Mouse (Mus musculus) limb, embryonic 11.5 days (tissue): ENCODE measurements around the gene Ror1. TPM values are rescaled to one million over a fixed set of nuclear protein-coding genes. Genes with fewer than 3 reads are reported as not detected.

Source experiments
- ATAC-seq: fragments of 200-750 bp; cut with Nextera tagmentation; 2 replicates; pipeline ENCODE4 v1.8.0; 2017; ENCODE audit warnings: low read depth; ENCODE audit not compliant: insufficient number of reproducible peaks, low FRiP score, low TSS enrichment
- DNase-seq: peaks from one replicate; pipeline ENCODE4 v3.0.0-alpha.2; 2015; ENCODE audit warnings: low spot score
- H3K27ac ChIP-seq: fragments of 300-500 bp; sonication (generic); replicated peaks from 2 replicates; pipeline ENCODE4 v1.5.1; 2014; ENCODE audit warnings: low read depth, mild to moderate bottlenecking, low read length
- H3K27me3 ChIP-seq: fragments of 300-500 bp; sonication (generic); 2 replicates; pipeline ENCODE4 v1.6.1; 2014; ENCODE audit warnings: mild to moderate bottlenecking, low read length, mixed read lengths; ENCODE audit not compliant: control insufficient read depth, insufficient read depth
- H3K36me3 ChIP-seq: fragments of 300-500 bp; sonication (generic); 2 replicates; pipeline ENCODE4 v1.6.1; 2014; ENCODE audit warnings: mild to moderate bottlenecking, low read length, moderate library complexity, mixed read lengths; ENCODE audit not compliant: control insufficient read depth, insufficient read depth
- H3K4me1 ChIP-seq: fragments of 300-500 bp; sonication (generic); 2 replicates; pipeline ENCODE4 v1.6.1; 2014; ENCODE audit warnings: low read length, mixed read lengths; ENCODE audit not compliant: control insufficient read depth, insufficient read depth
- H3K4me2 ChIP-seq: fragments of 300-500 bp; sonication (generic); 2 replicates; pipeline ENCODE4 v1.6.1; 2014; ENCODE audit warnings: low read depth, mild to moderate bottlenecking, moderate library complexity; ENCODE audit not compliant: severe bottlenecking
- H3K4me3 ChIP-seq: fragments of 300-500 bp; sonication (generic); 2 replicates; pipeline ENCODE4 v1.5.1; 2014; ENCODE audit warnings: low read depth, low read length
- H3K9ac ChIP-seq: fragments of 300-500 bp; sonication (generic); 2 replicates; pipeline ENCODE4 v1.6.1; 2014; ENCODE audit warnings: mild to moderate bottlenecking, low read length
- H3K9me3 ChIP-seq: fragments of 300-500 bp; sonication (generic); 2 replicates; pipeline ENCODE4 v1.6.1; 2016; ENCODE audit warnings: low read length; ENCODE audit not compliant: control insufficient read depth
- WGBS: fragments of 180-500 bp; shearing (Covaris S2); extraction: QIAGEN DNeasy Blood & Tissue Kit; methylation state at CpG from one replicate; pipeline ENCODE4 v1.1.7; 2014; 5-methylcytosine and 5-hydroxymethylcytosine counted together
- polyA plus RNA-seq: library from polyadenylated mRNA; unstranded; fragments of >200 nt; fragmentation: Nextera tagmentation; extraction: Ambion mirVana; gene quantifications from 2 replicates; pipeline ENCODE4 v1.2.1, GENCODE M21; 2014

The Ror1 gene
- polyA plus RNA-seq: 12.6 and 12.8 TPM in 2 replicates

DNA sequence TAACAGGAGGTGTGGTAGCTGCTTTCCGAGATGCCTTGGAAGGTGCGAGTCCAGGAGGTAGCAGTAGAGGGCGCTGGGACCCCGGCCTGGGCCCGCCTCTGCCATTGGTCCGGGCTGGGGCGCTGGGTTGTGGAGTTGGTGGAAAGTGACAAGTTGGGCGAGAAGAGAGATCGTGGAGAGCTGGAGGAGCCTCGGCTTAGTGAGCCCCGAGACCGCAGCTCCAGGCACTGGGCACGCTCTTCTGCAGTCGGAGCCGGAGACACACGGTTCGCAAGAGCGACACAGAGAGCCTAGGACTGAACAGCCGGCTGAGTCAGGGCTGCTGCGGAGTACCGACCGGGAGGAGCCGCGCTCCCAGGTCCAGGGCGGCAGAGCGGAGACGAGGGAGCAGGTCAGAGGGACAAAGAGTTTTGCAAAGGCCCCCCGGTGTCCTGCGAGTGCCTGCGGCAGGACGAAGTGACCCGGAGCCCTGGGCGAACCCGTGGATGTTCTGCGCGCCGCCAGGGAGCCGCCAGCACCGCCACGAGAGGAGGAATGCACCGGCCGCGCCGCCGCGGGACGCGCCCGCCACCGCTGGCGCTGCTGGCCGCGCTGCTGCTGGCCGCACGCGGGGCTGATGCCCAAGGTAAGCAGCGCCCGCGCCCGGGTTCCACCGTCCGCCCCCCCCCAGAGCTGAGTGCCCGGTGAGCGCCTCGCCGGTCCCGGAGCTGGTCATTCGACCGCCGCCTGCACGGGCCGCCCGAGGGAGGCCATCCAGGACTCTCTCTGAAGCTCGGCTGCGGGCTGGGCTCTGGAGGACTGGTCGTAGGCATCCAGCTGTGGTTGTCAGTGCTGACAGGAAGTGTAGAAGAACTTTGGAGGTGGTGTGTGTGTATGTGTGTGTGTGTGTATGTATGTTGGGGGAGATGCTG is at the start of gene Ror1:
Ror1 (plus strand) TSS at position 107 of the 911 bp plus-strand sequence.
- under 1% methylated on average over 73 of the region's 76 CpGs for WGBS
- Histone ChIP-seq H3K27ac (peak within 1 kb of the TSS; percentile 67; the same call in 1 of the 2 replicates), H3K9me3 (no peaks in the 10 kb centered on the region), H3K36me3 (no peaks in the 10 kb centered on the region), H3K4me2 (peak within 1 kb of the TSS; percentile 82), H3K4me1 (peaks cover 4% of the 10 kb centered on the region), H3K4me3 (peak within 1 kb of the TSS; percentile 70), H3K27me3 (no peaks in the 10 kb centered on the region; the same call in 1 of the 2 replicates), H3K9ac (peak within 1 kb of the TSS; percentile 85)
- DNase-seq (peak; percentile 97), ATAC-seq (peak; percentile 91)

DNA sequence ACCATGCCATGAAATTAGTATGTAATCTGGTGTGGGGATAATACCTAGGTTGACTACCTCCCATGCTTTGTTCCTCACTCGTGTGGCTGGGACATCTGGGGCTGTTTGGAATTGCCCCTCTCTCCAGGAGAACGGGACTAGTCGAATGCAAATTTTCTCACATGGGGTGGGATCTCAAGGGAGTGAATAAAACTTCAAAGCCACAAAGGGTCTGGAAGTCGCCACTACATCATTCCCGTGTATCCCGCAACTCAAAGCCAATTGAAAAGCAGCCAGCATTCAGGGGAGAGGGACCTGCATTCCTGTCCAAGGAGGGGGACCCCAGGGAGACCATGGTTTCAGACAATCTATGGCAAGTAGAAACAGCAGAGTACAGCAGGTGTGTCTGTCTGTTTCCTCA is 48.5 kb upstream of the Ror1 start:
- 26% methylated on average over 6 of the region's 6 CpGs for WGBS
- Histone ChIP-seq H3K4me1 (no peaks in the 10 kb centered on the region), H3K36me3 (no peaks in the 10 kb centered on the region), H3K4me3 (no peak overlapping the region), H3K9me3 (no peaks in the 10 kb centered on the region), H3K4me2 (no peak overlapping the region), H3K27me3 (no peaks in the 10 kb centered on the region), H3K9ac (no peak overlapping the region), H3K27ac (no peak overlapping the region)
- ATAC-seq (no peak), DNase-seq (no peak)

DNA sequence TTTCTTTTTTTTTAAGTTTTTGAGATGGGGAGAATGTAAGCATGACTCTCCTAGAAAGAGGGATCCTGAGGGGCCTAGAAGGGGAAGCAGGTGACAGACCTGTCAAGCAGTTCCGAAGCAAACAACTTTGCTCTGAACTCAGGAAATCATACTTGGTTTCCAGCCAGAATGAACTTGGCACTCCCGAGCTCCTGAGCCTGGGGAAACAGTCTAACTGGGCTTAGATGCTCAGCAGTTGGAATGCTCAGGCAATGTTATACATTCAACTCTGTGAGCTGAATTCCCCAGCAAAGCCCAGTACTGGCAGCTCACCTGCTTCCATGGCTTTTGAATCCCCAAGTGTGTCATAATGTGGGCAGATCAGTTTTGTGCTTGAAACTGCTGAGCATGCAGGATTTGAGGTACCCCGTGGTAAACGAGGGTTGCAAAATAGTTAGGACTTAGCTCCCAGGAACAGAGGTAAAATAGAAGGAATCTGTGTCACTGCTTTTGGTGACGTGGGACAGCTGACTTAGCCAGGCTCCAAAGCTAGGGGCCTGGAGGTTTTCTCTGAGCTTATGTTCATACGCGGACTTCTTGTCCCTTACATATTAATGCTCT is 47.1 kb upstream of the Ror1 start:
- DNase-seq: no peak

DNA sequence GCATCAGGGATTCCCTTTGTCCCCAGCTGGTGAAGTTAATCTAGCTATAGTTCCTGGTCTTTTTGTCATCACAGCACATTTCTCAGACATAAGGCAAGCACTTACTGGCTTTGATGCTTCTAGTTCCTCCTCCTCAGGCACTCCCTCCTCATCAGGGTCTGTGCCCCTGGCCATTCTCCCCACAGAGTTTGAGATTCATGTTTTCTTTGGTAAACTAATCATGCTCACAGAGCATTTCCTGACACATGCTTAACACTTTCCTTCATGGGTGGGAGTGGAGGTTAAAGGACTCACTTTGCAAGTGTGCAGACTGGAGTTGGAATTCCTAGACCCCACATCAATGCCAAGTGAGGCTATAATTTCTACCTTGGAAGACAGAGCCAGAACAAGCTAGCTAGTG is 43.8 kb upstream of the Ror1 start:
- H3K27ac ChIP-seq: no peak overlapping the region
- H3K36me3 ChIP-seq: no peaks in the 10 kb centered on the region
- no peak overlapping the region for H3K4me3 ChIP-seq
- H3K9me3 ChIP-seq: no peaks in the 10 kb centered on the region
- DNase-seq: no peak
- no peak overlapping the region for H3K9ac ChIP-seq
- ATAC-seq: no peak
- H3K27me3 ChIP-seq: no peaks in the 10 kb centered on the region
- no peaks in the 10 kb centered on the region for H3K4me1 ChIP-seq
- no peak overlapping the region for H3K4me2 ChIP-seq

More for the DNA sequence above, 47.1 kb upstream of the Ror1 start:
- Histone ChIP-seq H3K9ac (no peak overlapping the region), H3K9me3 (no peaks in the 10 kb centered on the region), H3K4me1 (no peaks in the 10 kb centered on the region), H3K27me3 (no peaks in the 10 kb centered on the region), H3K4me2 (no peak overlapping the region), H3K36me3 (no peaks in the 10 kb centered on the region), H3K27ac (no peak overlapping the region), H3K4me3 (no peak overlapping the region)
- 84% methylated on average over 7 of the region's 7 CpGs for WGBS
- no peak for ATAC-seq

DNA sequence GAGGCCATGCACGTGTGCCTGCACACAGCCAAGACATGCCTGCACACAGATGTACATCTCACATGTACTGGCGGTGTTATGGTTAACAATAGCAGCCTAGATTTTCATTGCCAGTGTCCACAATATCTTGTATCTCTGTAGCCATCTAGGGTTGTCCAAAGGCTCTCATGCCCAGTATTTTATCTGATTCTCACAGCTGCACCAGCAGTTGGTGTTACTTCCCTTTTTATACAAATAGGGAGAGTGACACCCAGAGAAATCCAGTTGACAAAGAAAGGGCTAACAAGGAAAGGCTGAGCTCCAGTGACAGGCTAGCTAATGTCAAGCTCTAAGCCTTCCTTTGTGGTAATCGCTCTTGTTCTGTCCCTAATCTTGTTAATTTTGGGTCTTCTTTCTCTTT is 43.3 kb upstream of the Ror1 start:
- Histone ChIP-seq H3K27me3 (no peaks in the 10 kb centered on the region), H3K4me3 (no peak overlapping the region), H3K4me2 (no peak overlapping the region), H3K27ac (no peak overlapping the region), H3K36me3 (no peaks in the 10 kb centered on the region), H3K9ac (no peak overlapping the region), H3K9me3 (no peaks in the 10 kb centered on the region), H3K4me1 (no peaks in the 10 kb centered on the region)
- ATAC-seq (no peak), DNase-seq (no peak)
- 78% methylated on average over 3 of the region's 3 CpGs for WGBS

DNA sequence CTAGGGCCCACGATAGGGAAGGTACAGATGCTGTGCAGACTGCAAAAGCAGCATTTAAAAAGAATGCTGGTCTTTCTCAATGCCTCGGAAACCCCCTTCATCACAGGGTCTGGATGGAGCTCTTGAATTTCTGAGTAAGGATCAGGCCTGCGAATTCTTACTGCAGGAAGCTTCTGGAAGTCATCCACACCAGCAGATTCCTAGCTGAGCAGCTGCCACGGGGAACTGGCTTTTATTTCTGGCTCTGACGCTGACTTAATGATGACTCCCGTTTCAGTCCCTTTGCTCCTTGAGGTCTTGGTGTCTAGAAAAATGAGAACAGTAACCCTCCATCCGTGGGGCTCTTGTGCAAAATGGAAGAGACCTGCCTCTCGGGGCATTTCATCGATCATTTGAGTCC is 39.5 kb upstream of the Ror1 start:
- Histone ChIP-seq H3K4me3 (no peak overlapping the region), H3K36me3 (no peaks in the 10 kb centered on the region), H3K9me3 (no peaks in the 10 kb centered on the region), H3K9ac (no peak overlapping the region), H3K27ac (no peak overlapping the region), H3K4me2 (no peak overlapping the region), H3K27me3 (no peaks in the 10 kb centered on the region), H3K4me1 (peaks cover 3% of the 10 kb centered on the region)
- ATAC-seq (no peak), DNase-seq (no peak)
- WGBS: 62% methylated on average over 9 of the region's 9 CpGs

DNA sequence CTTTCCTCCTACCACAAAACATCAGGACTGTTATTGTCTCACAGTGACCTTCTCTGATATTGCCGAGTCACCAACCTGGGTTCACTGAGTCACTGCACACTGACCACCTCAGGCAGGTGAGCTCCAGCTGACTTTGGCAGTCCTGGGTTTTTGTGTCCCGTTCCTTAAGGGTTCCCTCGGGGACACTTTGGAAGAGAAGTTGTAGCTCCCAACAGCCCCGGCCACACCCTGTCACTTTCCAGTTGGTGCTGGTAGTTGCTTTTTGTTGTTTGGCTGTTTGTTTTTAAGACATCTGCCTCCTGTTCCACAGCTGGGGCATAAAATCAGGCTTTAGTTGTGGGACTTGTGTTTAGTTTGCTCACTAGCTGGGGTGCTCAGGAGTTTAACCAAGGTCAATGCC is 39.1 kb upstream of the Ror1 start:
- no peak overlapping the region for H3K4me3 ChIP-seq
- ATAC-seq: no peak
- H3K9ac ChIP-seq: no peak overlapping the region
- H3K27me3 ChIP-seq: no peaks in the 10 kb centered on the region
- DNase-seq: peak; percentile 20
- no peak overlapping the region for H3K4me2 ChIP-seq
- H3K27ac ChIP-seq: no peak overlapping the region
- no peaks in the 10 kb centered on the region for H3K9me3 ChIP-seq
- peaks cover 7% of the 10 kb centered on the region for H3K4me1 ChIP-seq
- H3K36me3 ChIP-seq: no peaks in the 10 kb centered on the region
- 57% methylated on average over 4 of the region's 4 CpGs for WGBS

DNA sequence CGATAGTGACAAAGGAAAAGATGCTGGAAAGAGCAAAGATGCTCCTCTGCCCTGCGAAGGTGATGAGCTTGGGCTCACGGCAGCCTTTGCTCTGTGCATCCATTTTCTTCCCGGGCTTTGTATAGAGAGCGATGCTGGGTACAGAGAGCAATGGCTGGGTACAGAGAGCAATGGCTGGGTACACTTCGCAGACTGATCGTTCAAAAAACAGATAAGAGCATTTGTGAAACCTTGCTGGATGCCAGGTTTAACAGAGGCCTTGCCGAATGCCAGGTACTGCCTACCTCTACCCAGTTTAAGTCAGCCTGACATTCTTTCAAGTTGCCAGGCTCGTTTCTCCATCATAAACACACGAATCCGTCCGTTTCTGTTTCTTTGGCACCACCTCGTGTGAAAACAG is 38.2 kb upstream of the Ror1 start:
- Histone ChIP-seq H3K27me3 (no peaks in the 10 kb centered on the region), H3K4me1 (peaks cover 11% of the 10 kb centered on the region), H3K36me3 (no peaks in the 10 kb centered on the region), H3K9me3 (no peaks in the 10 kb centered on the region), H3K27ac (no peak overlapping the region), H3K9ac (no peak overlapping the region), H3K4me3 (no peak overlapping the region), H3K4me2 (no peak overlapping the region)
- 88% methylated on average over 13 of the region's 13 CpGs for WGBS
- ATAC-seq (no peak), DNase-seq (peak; percentile 11)
